Mouse (Mus musculus): ENCODE results near the gene Erap1. TPM values are rescaled to one million over a fixed set of nuclear protein-coding genes. Genes with fewer than 3 reads are reported as not detected.

Gene Erap1
- 16.2 and 19.1 TPM in 2 replicates for polyA plus RNA-seq (2015; fragmentation: Nextera tagmentation; extraction: Ambion mirVana)

GRCm38 (mm10) chr13:74638793-74639711 lies at the start of gene Erap1:
Erap1 (plus strand) TSS chr13:74639568.

Other genes with a start within 250 kb of the Erap1 start
- 1.1 and 1.4 TPM in 2 replicates for gene Zfp72, start 248.7 kb upstream of the Erap1 start, polyA plus RNA-seq (2015; fragmentation: Nextera tagmentation; extraction: Ambion mirVana)
- gene Ftl1-ps1, start 239.9 kb upstream of the Erap1 start, polyA plus RNA-seq (2015; fragmentation: Nextera tagmentation; extraction: Ambion mirVana): 113 and 116 TPM in 2 replicates
- gene Zfp825, start 145.6 kb upstream of the Erap1 start, polyA plus RNA-seq (2015; fragmentation: Nextera tagmentation; extraction: Ambion mirVana): 15.3 and 15.7 TPM in 2 replicates
- 41.4 and 44.6 TPM in 2 replicates for gene Cast, start 169.2 kb downstream of the Erap1 start, polyA plus RNA-seq (2015; fragmentation: Nextera tagmentation; extraction: Ambion mirVana)

Data from spleen, postnatal 0 days (tissue).